Comparison of ENCODE assay signal across 8 mouse cellular contexts in the genomic region with DNA sequence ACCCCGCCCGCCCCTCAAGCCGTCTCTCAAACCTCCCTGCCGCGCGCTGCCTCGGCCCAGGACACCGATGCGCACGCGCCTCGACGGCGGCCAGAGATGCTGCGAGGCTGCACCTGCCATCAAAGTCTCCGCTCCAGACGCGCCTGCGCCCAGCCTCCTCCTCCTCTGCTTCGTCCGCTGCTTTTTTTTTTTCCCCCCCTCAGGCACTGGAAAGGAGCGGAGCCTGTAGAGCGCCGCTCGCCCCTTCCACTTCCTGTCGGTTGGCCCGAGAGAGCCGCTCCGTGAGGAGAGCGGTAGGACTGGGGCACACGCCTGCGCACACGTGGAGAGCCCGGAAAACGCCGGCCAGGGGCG. TPM values are rescaled to one million over a fixed set of nuclear protein-coding genes. Genes with fewer than 3 reads are reported as not detected.
DNase-seq lines count a peak whose midpoint lies in the region; ATAC-seq and TF ChIP-seq lines count a peak whose summit lies in the region.

No protein-coding gene starts in this region.

- no peak overlapping the region for H3K27ac ChIP-seq in lung, postnatal 0 days (ENCODE audit: low read length)
- no peak overlapping the region for H3K27ac ChIP-seq in hindbrain, postnatal 0 days
- H3K27ac ChIP-seq in liver, embryonic 14.5 days = no peak overlapping the region
- H3K27ac ChIP-seq in stomach, embryonic 15.5 days = peak overlapping the region; percentile 44

- H3K4me1 ChIP-seq in lung, postnatal 0 days (ENCODE audit: insufficient read depth, low read depth, low read length) = 0 out of 2 replicates have a peak, but pooled peaks cover 5% of the 10 kb centered on the region
- 0 out of 2 replicates have a peak, but pooled peaks cover 6% of the 10 kb centered on the region for H3K4me1 ChIP-seq in hindbrain, postnatal 0 days (ENCODE audit: insufficient read depth, low read length)
- no peaks in the 10 kb centered on the region for H3K4me1 ChIP-seq in liver, embryonic 14.5 days (replicated peaks; ENCODE audit: control insufficient read depth in 2 of 2, insufficient read depth in 2 of 2, low read length in 1 of 2)
- 0 out of 2 replicates have a peak, but pooled peaks cover 7% of the 10 kb centered on the region for H3K4me1 ChIP-seq in stomach, embryonic 15.5 days

- WGBS in lung, postnatal 0 days = 2% methylated on average over 26 of the region's 37 CpGs
- WGBS in hindbrain, postnatal 0 days = 1% methylated on average over 19 of the region's 37 CpGs
- WGBS in liver, embryonic 14.5 days (ENCODE audit: insufficient replicate concordance) = 1% methylated on average over 18 of the region's 37 CpGs
- WGBS in stomach, embryonic 15.5 days = 1% methylated on average over 35 of the region's 37 CpGs

- no peak overlapping the region for H3K9ac ChIP-seq in lung, postnatal 0 days (replicated peaks; ENCODE audit: low read depth)
- peak overlapping the region; percentile 54; the same call in 1 of the 2 replicates for H3K9ac ChIP-seq in hindbrain, postnatal 0 days (replicated peaks; ENCODE audit: low read length)
- no peak overlapping the region for H3K9ac ChIP-seq in liver, embryonic 14.5 days (replicated peaks)
- H3K9ac ChIP-seq in stomach, embryonic 15.5 days = no peak overlapping the region

- no peak for TF ChIP-seq EP300 in lung, postnatal 0 days (IDR thresholded peaks at IDR 0.05)
- no peak for TF ChIP-seq EP300 in liver, embryonic 14.5 days (IDR thresholded peaks at IDR 0.05; ENCODE audit: low read depth)

- H3K4me3 ChIP-seq in lung, postnatal 0 days (ENCODE audit: low read depth, low read length) = peak overlapping the region; percentile 43
- H3K4me3 ChIP-seq in hindbrain, postnatal 0 days (ENCODE audit: low read length) = peak overlapping the region; percentile 73
- no peak overlapping the region; a peak in 1 of 4 replicates for H3K4me3 ChIP-seq in liver, embryonic 14.5 days (ENCODE audit: insufficient read depth in 1 of 2, low read depth in 2 of 2, low read length in 2 of 2)
- H3K4me3 ChIP-seq in stomach, embryonic 15.5 days (replicated peaks) = peak overlapping the region; percentile 56

- no peaks in the 10 kb centered on the region for H3K9me3 ChIP-seq in lung, postnatal 0 days (ENCODE audit: low read length)
- no peaks in the 10 kb centered on the region for H3K9me3 ChIP-seq in hindbrain, postnatal 0 days (ENCODE audit: low read length)
- H3K9me3 ChIP-seq in liver, embryonic 14.5 days (ENCODE audit: control insufficient read depth, low read length) = no peaks in the 10 kb centered on the region
- no peaks in the 10 kb centered on the region for H3K9me3 ChIP-seq in stomach, embryonic 15.5 days

- peak overlapping the region; percentile 68 for H3K4me2 ChIP-seq in lung, postnatal 0 days (replicated peaks; ENCODE audit: low read depth, low read length)
- H3K4me2 ChIP-seq in hindbrain, postnatal 0 days (ENCODE audit: low read depth, low read length) = peak overlapping the region; percentile 92
- peak overlapping the region; percentile 47 for H3K4me2 ChIP-seq in liver, embryonic 14.5 days (ENCODE audit: low read depth)
- peak overlapping the region; percentile 92 for H3K4me2 ChIP-seq in stomach, embryonic 15.5 days

- peak; percentile 3 for DNase-seq in adrenal gland, postnatal 10 days
- no peak for DNase-seq in adrenal gland, postnatal 4 days (ENCODE audit: low spot score in 2 of 2)
- DNase-seq in lung, postnatal 0 days (ENCODE audit: low spot score) = peak; percentile 12
- DNase-seq in lung, postnatal 36 days = no peak
- DNase-seq in hindbrain, postnatal 0 days (ENCODE audit: low spot score) = no peak
- DNase-seq in liver, embryonic 14.5 days (ENCODE audit: low read depth in 3 of 3, low spot score in 3 of 3) = no peak
- no peak for DNase-seq in ovary, postnatal 14 days (ENCODE audit: low spot score)

- peaks cover 21% of the 10 kb centered on the region for H3K27me3 ChIP-seq in lung, postnatal 0 days (replicated peaks; ENCODE audit: insufficient read depth, low read length)
- no peaks in the 10 kb centered on the region for H3K27me3 ChIP-seq in hindbrain, postnatal 0 days (ENCODE audit: insufficient read depth, low read length)
- H3K27me3 ChIP-seq in liver, embryonic 14.5 days (ENCODE audit: control insufficient read depth, insufficient read depth, low read length) = peaks cover 22% of the 10 kb centered on the region
- peaks cover 13% of the 10 kb centered on the region for H3K27me3 ChIP-seq in stomach, embryonic 15.5 days (replicated peaks)

- H3K36me3 ChIP-seq in lung, postnatal 0 days (ENCODE audit: insufficient read depth, low read length) = no peaks in the 10 kb centered on the region
- no peaks in the 10 kb centered on the region for H3K36me3 ChIP-seq in hindbrain, postnatal 0 days (ENCODE audit: insufficient read depth, low read length)
- no peaks in the 10 kb centered on the region for H3K36me3 ChIP-seq in liver, embryonic 14.5 days (replicated peaks; ENCODE audit: control insufficient read depth, insufficient read depth, low read depth)
- no peaks in the 10 kb centered on the region for H3K36me3 ChIP-seq in stomach, embryonic 15.5 days

- TF ChIP-seq CTCF in lung, postnatal 0 days (IDR thresholded peaks at IDR 0.05) = no peak
- no peak for TF ChIP-seq CTCF in hindbrain, postnatal 0 days (IDR thresholded peaks at IDR 0.05; ENCODE audit: low read depth)
- no peak for TF ChIP-seq CTCF in liver, embryonic 14.5 days (IDR thresholded peaks at IDR 0.05; ENCODE audit: low read depth)

- ATAC-seq in lung, postnatal 0 days = peak; percentile 32; the same call in 1 of the 2 replicates
- ATAC-seq in hindbrain, postnatal 0 days = peak; percentile 83
- peak; percentile 21; the same call in 1 of the 2 replicates for ATAC-seq in liver, embryonic 14.5 days (ENCODE audit: insufficient read depth)
- peak; percentile 72 for ATAC-seq in stomach, embryonic 15.5 days (ENCODE audit: insufficient read depth, low FRiP score, low read depth)

RNA-seq across cellular contexts. Expression of a gene that starts 0.3 kb away (rescaled TPM):
- total RNA-seq in adrenal gland, postnatal 10 days (2021) = under 1 TPM; 0.27 to 0.64 TPM
- 1 to 10 TPM in 1 of 2 experiments, under 1 TPM in 1; 0.87 to 2.1 TPM for total RNA-seq in adrenal gland, postnatal 4 days (2021)
- polyA plus RNA-seq in lung, postnatal 0 days (2015; fragmentation: Nextera tagmentation; extraction: Ambion mirVana) = 1.0 and 1.6 TPM in 2 replicates
- 11.1 and 20.6 TPM in 2 replicates for total RNA-seq in hindbrain, postnatal 0 days (2014; rRNA removed)
- 6.1 and 8.7 TPM in 2 replicates for polyA plus RNA-seq in hindbrain, postnatal 0 days (2015; fragmentation: Nextera tagmentation; extraction: Ambion mirVana)
- polyA plus RNA-seq in liver, embryonic 14.5 days (2012; rRNA removed) = 0.05 and 0.15 TPM in 2 replicates
- polyA plus RNA-seq in liver, embryonic 14.5 days (2014; fragmentation: Nextera tagmentation; extraction: Ambion mirVana) = 0.06 and 0.28 TPM in 2 replicates
- 14.5 and 15.8 TPM in 2 replicates for polyA plus RNA-seq in stomach, embryonic 15.5 days (2015; fragmentation: Nextera tagmentation; extraction: Ambion mirVana)

Comparison
In these comparisons a context has a peak if more than half of its experiments do, and no peak if none do; other contexts are left out.
1. DNase-seq: peak in adrenal gland, postnatal 10 days (single experiment) and lung, postnatal 0 days (single experiment); none in adrenal gland, postnatal 4 days (0 of 2), lung, postnatal 36 days (single experiment), hindbrain, postnatal 0 days (single experiment), liver, embryonic 14.5 days (0 of 3) and ovary, postnatal 14 days (single experiment).
2. ATAC-seq: peak in every context shown above with its lines; median percentile 83 in hindbrain, postnatal 0 days; 72 in stomach, embryonic 15.5 days; 32 in lung, postnatal 0 days; 21 in liver, embryonic 14.5 days.
3. H3K4me3 ChIP-seq: peak in lung, postnatal 0 days (single experiment), hindbrain, postnatal 0 days (single experiment) and stomach, embryonic 15.5 days (single experiment); none in liver, embryonic 14.5 days (0 of 2).
4. Peak in every context shown above with its lines, with median percentiles within 50 percentile points of each other: H3K4me2 ChIP-seq.